Mouse (Mus musculus) NIH3T3 (cell line): ENCODE measurements around the gene Zfp968.
"Not testable (repeated sequence)": the region's sequence is repeated elsewhere in the genome, so short reads cannot be mapped to it uniquely, and the experiment has no call there.

Experiments used
- DNase-seq: peaks from one replicate; pipeline ENCODE4 v3.0.0-alpha.2; 2012; ENCODE audit warnings: low read depth

The Zfp968 gene

DNA sequence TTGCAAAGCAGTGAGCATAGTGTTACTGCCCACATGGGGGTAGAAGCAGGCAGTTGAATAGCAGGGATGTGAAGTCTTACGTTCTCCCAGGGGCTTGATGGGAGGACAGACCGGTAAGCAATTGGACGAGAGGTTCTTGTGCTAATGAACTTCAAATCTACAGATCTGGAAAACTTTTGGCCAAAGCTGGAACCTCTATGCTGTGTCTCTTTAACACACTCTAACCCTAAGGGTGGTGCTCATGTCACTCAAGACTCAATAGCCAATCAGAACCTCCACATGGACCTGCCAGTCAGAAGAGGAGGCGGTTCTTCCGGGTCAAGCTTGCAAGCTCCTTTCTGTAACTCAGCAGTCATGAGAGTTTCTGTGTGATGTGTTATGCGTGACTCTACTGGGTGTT is at the start of gene Zfp968:
TSS of gene Zfp968 (plus strand) at position 301 of the 400 bp plus-strand sequence.
- not testable (repeated sequence) for DNase-seq

DNA sequence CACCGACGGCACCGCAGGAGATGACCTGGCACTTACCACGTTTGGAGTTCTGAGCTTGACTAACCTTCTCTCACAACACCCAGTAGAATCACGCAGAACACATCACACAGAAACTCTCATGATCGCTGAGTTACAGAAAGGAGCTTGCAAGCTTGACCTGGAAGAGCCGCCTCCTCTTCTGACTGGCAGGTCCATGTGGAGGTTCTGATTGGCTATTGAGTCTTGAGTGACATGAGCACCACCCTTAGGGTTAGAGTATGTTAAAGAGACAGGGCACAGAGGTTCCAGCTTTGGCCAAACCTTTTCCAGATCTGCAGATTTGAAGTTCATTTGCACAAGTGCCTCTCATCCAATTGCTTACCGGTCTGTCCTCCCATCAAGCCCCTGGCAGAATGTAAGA is 34.1 kb upstream of the Zfp968 start, which contains the start of gene Gm4631:
TSS of gene Gm4631 (minus strand) at position 101 of the 400 bp plus-strand sequence.
- not testable (repeated sequence) for DNase-seq
